Mouse (Mus musculus): Measurements from ENCODE around the gene Teddm2.

- TF ChIP-seq POLR2A (IDR thresholded peaks at IDR 0.05; ENCODE audit: low read depth, low read length) (no peak), CTCF (IDR thresholded peaks at IDR 0.05; ENCODE audit: extremely low read depth, insufficient read length, insufficient replicate concordance, low read depth, low read length) (no peak)
These were observed 26.0 kb downstream of the Teddm2 start, which contains the start of gene Teddm1b for GRCm38 (mm10) chr1:153874045-153874444.

Measured in small intestine, adult 2 months (tissue).